Mouse (Mus musculus) kidney, postnatal 0 days (tissue): ENCODE data around the gene Tmem87a. TPM values are rescaled to one million over a fixed set of nuclear protein-coding genes. Genes with fewer than 3 reads are reported as not detected.

Experiments
- ATAC-seq: fragments of 200-750 bp; cut with Nextera tagmentation; replicated peaks from 2 replicates; pipeline ENCODE4 v1.8.0; 2017; ENCODE audit warnings: low read depth, moderate number of reproducible peaks, moderate TSS enrichment, moderate library complexity; ENCODE audit not compliant: low FRiP score
- DNase-seq: peaks from one replicate; pipeline ENCODE4 v3.0.0-alpha.2; 2016; ENCODE audit warnings: low spot score
- H3K27ac ChIP-seq: fragments of 300-500 bp; sonication (generic); 2 replicates; pipeline ENCODE4 v1.5.1; 2014; ENCODE audit warnings: mild to moderate bottlenecking
- H3K27me3 ChIP-seq: fragments of 300-500 bp; sonication (generic); 2 replicates; pipeline ENCODE4 v1.6.1; 2014; ENCODE audit warnings: low read length, mixed read lengths; ENCODE audit not compliant: insufficient read depth
- H3K36me3 ChIP-seq: fragments of 300-500 bp; sonication (generic); 2 replicates; pipeline ENCODE4 v1.6.1; 2014; ENCODE audit warnings: low read length, mixed read lengths; ENCODE audit not compliant: insufficient read depth
- H3K4me1 ChIP-seq: fragments of 300-500 bp; sonication (generic); replicated peaks from 2 replicates; pipeline ENCODE4 v1.6.1; 2014; ENCODE audit warnings: antibody characterized with exemption, low read length, mixed read lengths; ENCODE audit not compliant: insufficient read depth
- H3K4me2 ChIP-seq: fragments of 300-500 bp; sonication (generic); 2 replicates; pipeline ENCODE4 v1.6.1; 2014; ENCODE audit warnings: mild to moderate bottlenecking, low read length, moderate library complexity, mixed read lengths
- H3K4me3 ChIP-seq: fragments of 300-500 bp; sonication (generic); replicated peaks from 2 replicates; pipeline ENCODE4 v1.5.1; 2014; ENCODE audit warnings: low read depth, low read length
- H3K9ac ChIP-seq: fragments of 300-500 bp; sonication (generic); 2 replicates; pipeline ENCODE4 v1.6.1; 2014; ENCODE audit warnings: low read depth, low read length
- H3K9me3 ChIP-seq: fragments of 300-500 bp; sonication (generic); replicated peaks from 2 replicates; pipeline ENCODE4 v1.6.1; 2016; ENCODE audit warnings: low read length, inconsistent platforms, mixed read lengths
- CTCF ChIP-seq: IDR thresholded peaks from 2 replicates; pipeline ENCODE4 v1.5.1; 2016; ENCODE audit warnings: antibody characterized with exemption, low read depth, mild to moderate bottlenecking, moderate library complexity
- WGBS: fragments of 180-500 bp; shearing (Covaris S2); extraction: QIAGEN DNeasy Blood & Tissue Kit; methylation state at CpG from one replicate; pipeline ENCODE4 v1.1.7; 2014; 5-methylcytosine and 5-hydroxymethylcytosine counted together
- polyA plus RNA-seq: library from polyadenylated mRNA; unstranded; fragments of >200 nt; fragmentation: Nextera tagmentation; extraction: Ambion mirVana; gene quantifications from 2 replicates; pipeline ENCODE4 v1.2.1, GENCODE M21; 2015

Gene Tmem87a
- polyA plus RNA-seq, 1 experiment from 2014 or later, result 10.4 TPM

DNA sequence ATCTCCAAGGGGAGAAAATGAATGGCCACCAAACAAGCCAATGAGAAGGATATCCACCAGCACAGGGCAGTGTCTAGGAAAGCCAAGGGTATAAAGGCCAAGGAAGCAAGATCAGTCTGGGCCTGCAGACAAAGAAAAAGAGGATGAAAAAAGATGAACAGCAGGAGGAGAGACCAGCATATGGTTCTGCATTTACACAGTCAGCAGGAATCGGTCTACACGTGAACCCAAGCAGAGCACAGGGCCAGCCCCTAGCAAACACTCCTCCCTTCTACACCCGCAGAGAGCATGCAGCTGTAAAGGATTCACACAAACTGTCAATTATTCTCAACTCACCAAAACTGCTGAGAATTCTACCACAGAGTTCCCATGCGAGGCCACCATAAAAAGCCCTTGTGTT is 30.1 kb downstream of the Tmem87a start:
- WGBS, result 92% methylated on average over 4 of the region's 4 CpGs
- TF ChIP-seq CTCF, result no peak
- no peak for DNase-seq
- no peak overlapping the region for H3K4me3 ChIP-seq
- H3K4me2 ChIP-seq, result no peak overlapping the region
- ATAC-seq, result no peak
- peaks cover 47% of the 10 kb centered on the region for H3K36me3 ChIP-seq
- H3K27me3 ChIP-seq, result no peaks in the 10 kb centered on the region
- no peaks in the 10 kb centered on the region for H3K9me3 ChIP-seq
- H3K4me1 ChIP-seq, result no peaks in the 10 kb centered on the region
- H3K27ac ChIP-seq, result no peak overlapping the region
- no peak overlapping the region for H3K9ac ChIP-seq

DNA sequence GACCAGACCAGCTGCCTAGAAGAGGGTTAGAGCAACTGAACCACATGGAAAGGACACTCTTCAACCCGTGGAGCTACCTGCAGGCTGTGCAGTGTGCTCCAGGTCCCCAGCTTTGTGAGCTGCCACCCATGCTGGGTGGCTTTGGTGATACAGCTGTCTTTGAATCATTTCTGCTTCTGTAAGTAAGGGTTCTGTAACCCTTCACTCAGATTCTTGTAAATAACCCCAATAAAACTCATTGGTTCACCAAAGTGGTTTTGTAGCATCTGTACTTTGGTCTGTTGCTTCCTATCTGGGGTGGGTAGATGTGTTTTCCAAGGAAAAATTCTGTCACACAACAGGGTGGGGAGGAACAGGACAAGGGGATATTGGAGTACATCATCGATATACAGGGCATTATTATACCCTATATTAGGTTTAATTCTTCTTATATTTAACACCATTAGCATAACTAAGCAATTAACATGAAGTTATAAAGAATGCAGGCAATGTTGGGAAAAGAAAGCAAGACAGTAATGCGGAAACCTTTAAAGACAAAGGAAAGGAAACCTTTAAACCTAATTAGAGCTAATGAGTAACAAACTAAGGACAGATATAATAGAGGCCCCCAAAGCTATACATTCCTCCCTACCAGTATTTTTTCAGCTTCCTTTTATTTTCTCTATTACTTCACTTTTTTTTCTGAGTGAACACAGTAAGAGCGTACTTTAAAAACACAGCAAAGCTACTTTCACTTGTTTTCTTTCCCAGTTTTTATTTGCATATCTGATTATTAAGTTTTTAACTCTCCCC is 36.3 kb downstream of the Tmem87a start:
- H3K4me1 ChIP-seq, result no peaks in the 10 kb centered on the region
- 94% methylated on average over 4 of the region's 4 CpGs for WGBS

GRCm38 (mm10) chr2:120366501-120366900 is 37.4 kb downstream of the Tmem87a start:
- H3K4me1 ChIP-seq, result no peaks in the 10 kb centered on the region

More for the DNA sequence above, 36.3 kb downstream of the Tmem87a start:
- no peak for TF ChIP-seq CTCF
- H3K9me3 ChIP-seq, result no peaks in the 10 kb centered on the region
- H3K9ac ChIP-seq, result no peak overlapping the region
- no peak overlapping the region for H3K4me2 ChIP-seq
- ATAC-seq (no peak), DNase-seq (no peak)
- H3K27me3 ChIP-seq, result no peaks in the 10 kb centered on the region
- peaks cover 48% of the 10 kb centered on the region for H3K36me3 ChIP-seq
- no peak overlapping the region for H3K4me3 ChIP-seq
- no peak overlapping the region for H3K27ac ChIP-seq

GRCm38 (mm10) chr2:120360425-120360824 is 43.5 kb downstream of the Tmem87a start:
- Histone ChIP-seq H3K4me1 (no peaks in the 10 kb centered on the region), H3K9me3 (no peaks in the 10 kb centered on the region), H3K4me3 (no peak overlapping the region), H3K27ac (no peak overlapping the region), H3K36me3 (peaks cover 32% of the 10 kb centered on the region), H3K4me2 (no peak overlapping the region), H3K27me3 (no peaks in the 10 kb centered on the region), H3K9ac (no peak overlapping the region)
- ATAC-seq, result no peak
- DNase-seq, result no peak
- WGBS, result 85% methylated on average over 1 of the region's 1 CpGs
- TF ChIP-seq CTCF, result no peak

More at GRCm38 (mm10) chr2:120366501-120366900, 37.4 kb downstream of the Tmem87a start:
- Histone ChIP-seq H3K9ac (no peak overlapping the region), H3K4me3 (no peak overlapping the region), H3K27ac (no peak overlapping the region), H3K27me3 (no peaks in the 10 kb centered on the region), H3K36me3 (peaks cover 52% of the 10 kb centered on the region), H3K9me3 (no peaks in the 10 kb centered on the region), H3K4me2 (no peak overlapping the region)
- TF ChIP-seq CTCF, result no peak
- WGBS, result 42% methylated on average over 3 of the region's 3 CpGs
- DNase-seq, result no peak
- ATAC-seq, result no peak

GRCm38 (mm10) chr2:120352682-120353646 is 50.9 kb downstream of the Tmem87a start, which contains the start of gene Vps39:
Gene Vps39, minus strand, starts transcription at chr2:120353137.
- WGBS, result 12% methylated on average over 44 of the region's 44 CpGs
- peak within 1 kb of the TSS; percentile 82 for H3K4me3 ChIP-seq
- TF ChIP-seq CTCF, result no peak; the same call in 1 of the 2 replicates
- H3K27me3 ChIP-seq, result no peaks in the 10 kb centered on the region
- peaks cover 11% of the 10 kb centered on the region; the same call in 1 of the 2 replicates for H3K36me3 ChIP-seq
- H3K4me1 ChIP-seq, result no peaks in the 10 kb centered on the region; the same call in 1 of the 2 replicates
- DNase-seq (peak; percentile 98), ATAC-seq (peak; percentile 96)
- H3K9ac ChIP-seq, result peak within 1 kb of the TSS; percentile 85
- peak within 1 kb of the TSS; percentile 77 for H3K4me2 ChIP-seq
- peak within 1 kb of the TSS; percentile 85 for H3K27ac ChIP-seq
- H3K9me3 ChIP-seq, result no peaks in the 10 kb centered on the region

GRCm38 (mm10) chr2:120351321-120351720 is 52.6 kb downstream of the Tmem87a start:
- TF ChIP-seq CTCF, result no peak
- 82% methylated on average over 5 of the region's 5 CpGs for WGBS
- Histone ChIP-seq H3K36me3 (peaks cover 9% of the 10 kb centered on the region), H3K9ac (no peak overlapping the region), H3K27ac (no peak overlapping the region), H3K9me3 (no peaks in the 10 kb centered on the region), H3K27me3 (no peaks in the 10 kb centered on the region), H3K4me1 (no peaks in the 10 kb centered on the region; the same call in 1 of the 2 replicates), H3K4me3 (no peak overlapping the region), H3K4me2 (no peak overlapping the region)
- no peak for DNase-seq
- no peak for ATAC-seq
